Mouse (Mus musculus): Measurements from ENCODE around the gene D930020B18Rik. TPM values are rescaled to one million over a fixed set of nuclear protein-coding genes. Genes with fewer than 3 reads are reported as not detected.

D930020B18Rik gene
- total and polyA plus RNA-seq, 2 experiments from 2014 or later: not detected

GRCm38 (mm10) chr10:121692944-121693579, 51.7 kb downstream of the D930020B18Rik start:
- Histone ChIP-seq H3K4me2 (ENCODE audit: low read depth, low read length) (peak overlapping the region; percentile 46), H3K27ac (ENCODE audit: low read depth) (no peak overlapping the region), H3K27me3 (ENCODE audit: control insufficient read depth, insufficient read depth, low read length) (no peaks in the 10 kb centered on the region), H3K9me3 (replicated peaks; ENCODE audit: control insufficient read depth, low read length) (no peaks in the 10 kb centered on the region), H3K36me3 (replicated peaks; ENCODE audit: control insufficient read depth, insufficient read depth, low read length) (no peaks in the 10 kb centered on the region), H3K4me1 (ENCODE audit: control insufficient read depth, insufficient read depth) (no peaks in the 10 kb centered on the region), H3K4me3 (ENCODE audit: low read depth, low read length) (peak overlapping the region; percentile 29), H3K9ac (replicated peaks; ENCODE audit: low read depth, low read length) (no peak overlapping the region)
- no peak; the same call in 1 of the 2 replicates for ATAC-seq (ENCODE audit: insufficient read depth, low read depth)
- no peak for DNase-seq (ENCODE audit: low spot score)
- TF ChIP-seq EP300 (IDR thresholded peaks at IDR 0.05; ENCODE audit: low read depth) (no peak), CTCF (IDR thresholded peaks at IDR 0.05; ENCODE audit: low read depth) (no peak)
- 38% methylated on average over 18 of the region's 18 CpGs for WGBS

- no peak overlapping the region for H3K9ac ChIP-seq (replicated peaks; ENCODE audit: low read depth, low read length)
- ATAC-seq (ENCODE audit: insufficient read depth, low read depth): no peak
- no peak overlapping the region for H3K27ac ChIP-seq (ENCODE audit: low read depth)
- H3K4me3 ChIP-seq (ENCODE audit: low read depth, low read length): no peak overlapping the region
- DNase-seq (ENCODE audit: low spot score): no peak
- H3K36me3 ChIP-seq (replicated peaks; ENCODE audit: control insufficient read depth, insufficient read depth, low read length): no peaks in the 10 kb centered on the region
- H3K4me2 ChIP-seq (ENCODE audit: low read depth, low read length): no peak overlapping the region
- no peaks in the 10 kb centered on the region for H3K4me1 ChIP-seq (ENCODE audit: control insufficient read depth, insufficient read depth)
- 83% methylated on average over 11 of the region's 11 CpGs for WGBS
- no peaks in the 10 kb centered on the region for H3K9me3 ChIP-seq (replicated peaks; ENCODE audit: control insufficient read depth, low read length)
- TF ChIP-seq CTCF (IDR thresholded peaks at IDR 0.05; ENCODE audit: low read depth): no peak
- TF ChIP-seq EP300 (IDR thresholded peaks at IDR 0.05; ENCODE audit: low read depth): no peak
- H3K27me3 ChIP-seq (ENCODE audit: control insufficient read depth, insufficient read depth, low read length): no peaks in the 10 kb centered on the region
These were observed 53.2 kb downstream of the D930020B18Rik start for GRCm38 (mm10) chr10:121694567-121694966.

GRCm38 (mm10) chr10:121701296-121702248, 60.2 kb downstream of the D930020B18Rik start:
- DNase-seq (ENCODE audit: low spot score): peak; percentile 64
- Histone ChIP-seq H3K27ac (ENCODE audit: low read depth) (no peak overlapping the region), H3K9ac (replicated peaks; ENCODE audit: low read depth, low read length) (no peak overlapping the region), H3K4me2 (ENCODE audit: low read depth, low read length) (no peak overlapping the region), H3K4me1 (ENCODE audit: control insufficient read depth, insufficient read depth) (no peaks in the 10 kb centered on the region), H3K36me3 (replicated peaks; ENCODE audit: control insufficient read depth, insufficient read depth, low read length) (no peaks in the 10 kb centered on the region), H3K4me3 (ENCODE audit: low read depth, low read length) (no peak overlapping the region), H3K27me3 (ENCODE audit: control insufficient read depth, insufficient read depth, low read length) (no peaks in the 10 kb centered on the region), H3K9me3 (replicated peaks; ENCODE audit: control insufficient read depth, low read length) (no peaks in the 10 kb centered on the region)
- TF ChIP-seq EP300 (IDR thresholded peaks at IDR 0.05; ENCODE audit: low read depth) (no peak), CTCF (IDR thresholded peaks at IDR 0.05; ENCODE audit: low read depth) (peak; percentile 78)
- no peak for ATAC-seq (ENCODE audit: insufficient read depth, low read depth)
- WGBS: 50% methylated on average over 11 of the region's 11 CpGs

- Histone ChIP-seq H3K4me3 (ENCODE audit: low read depth, low read length) (no peak overlapping the region), H3K27ac (ENCODE audit: low read depth) (no peak overlapping the region), H3K4me2 (ENCODE audit: low read depth, low read length) (no peak overlapping the region), H3K9me3 (replicated peaks; ENCODE audit: control insufficient read depth, low read length) (no peaks in the 10 kb centered on the region), H3K4me1 (ENCODE audit: control insufficient read depth, insufficient read depth) (no peaks in the 10 kb centered on the region), H3K36me3 (replicated peaks; ENCODE audit: control insufficient read depth, insufficient read depth, low read length) (no peaks in the 10 kb centered on the region), H3K27me3 (ENCODE audit: control insufficient read depth, insufficient read depth, low read length) (no peaks in the 10 kb centered on the region), H3K9ac (replicated peaks; ENCODE audit: low read depth, low read length) (no peak overlapping the region)
- no peak for TF ChIP-seq CTCF (IDR thresholded peaks at IDR 0.05; ENCODE audit: low read depth)
- TF ChIP-seq EP300 (IDR thresholded peaks at IDR 0.05; ENCODE audit: low read depth): no peak
- DNase-seq (ENCODE audit: low spot score): no peak
- ATAC-seq (ENCODE audit: insufficient read depth, low read depth): peak; percentile 20; the same call in 1 of the 2 replicates
- 58% methylated on average over 6 of the region's 6 CpGs for WGBS
These were observed 62.2 kb downstream of the D930020B18Rik start for GRCm38 (mm10) chr10:121703619-121704018.

GRCm38 (mm10) chr10:121704871-121705270, 63.5 kb downstream of the D930020B18Rik start:
- ATAC-seq (ENCODE audit: insufficient read depth, low read depth) (no peak), DNase-seq (ENCODE audit: low spot score) (no peak)
- WGBS: 79% methylated on average over 6 of the region's 6 CpGs
- Histone ChIP-seq H3K27me3 (ENCODE audit: control insufficient read depth, insufficient read depth, low read length) (no peaks in the 10 kb centered on the region), H3K4me1 (ENCODE audit: control insufficient read depth, insufficient read depth) (no peaks in the 10 kb centered on the region), H3K9me3 (replicated peaks; ENCODE audit: control insufficient read depth, low read length) (no peaks in the 10 kb centered on the region), H3K4me2 (ENCODE audit: low read depth, low read length) (no peak overlapping the region), H3K27ac (ENCODE audit: low read depth) (no peak overlapping the region), H3K36me3 (replicated peaks; ENCODE audit: control insufficient read depth, insufficient read depth, low read length) (no peaks in the 10 kb centered on the region), H3K9ac (replicated peaks; ENCODE audit: low read depth, low read length) (no peak overlapping the region), H3K4me3 (ENCODE audit: low read depth, low read length) (no peak overlapping the region)
- no peak for TF ChIP-seq EP300 (IDR thresholded peaks at IDR 0.05; ENCODE audit: low read depth)

All from heart, postnatal 0 days (tissue).